Comparison of ENCODE assay signal across 8 mouse cellular contexts in the genomic region with DNA sequence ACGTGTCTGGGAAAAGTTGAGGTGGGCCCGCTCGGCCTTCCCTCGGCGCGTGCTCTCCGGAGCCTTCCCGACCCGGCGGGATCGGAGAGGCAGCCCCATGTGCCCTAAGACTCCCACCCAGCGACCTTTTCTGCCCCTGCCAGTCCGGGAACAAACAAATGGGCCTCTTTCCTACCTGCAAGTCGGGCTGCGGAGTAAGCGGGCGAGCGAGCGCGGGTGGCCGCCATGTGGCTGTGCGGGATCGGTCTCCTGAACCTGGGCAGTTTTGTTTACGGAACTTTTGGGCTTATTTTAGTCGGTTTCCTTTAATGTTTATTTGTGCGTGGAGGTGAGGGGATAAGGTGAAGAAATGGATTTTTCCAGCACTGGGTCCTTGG. TPM values are rescaled to one million over a fixed set of nuclear protein-coding genes. Genes with fewer than 3 reads are reported as not detected.
A peak's percentile ranks its signal among the peaks of the same experiment; 100 is the strongest.
DNase-seq lines count a peak whose midpoint lies in the region; ATAC-seq and TF ChIP-seq lines count a peak whose summit lies in the region.

No protein-coding gene starts in this region.

- H3K4me3 ChIP-seq in cerebellum, adult 2 months (replicated peaks; ENCODE audit: insufficient read depth, low read depth, low read length): peak overlapping the region; percentile 70
- peak overlapping the region; percentile 77 for H3K4me3 ChIP-seq in limb, embryonic 15.5 days
- peak overlapping the region; percentile 93 for H3K4me3 ChIP-seq in small intestine, adult 2 months (ENCODE audit: low read depth, low read length)

- H3K27me3 ChIP-seq in cerebellum, adult 2 months (ENCODE audit: control insufficient read depth, insufficient read depth, low read length): no peaks in the 10 kb centered on the region
- no peaks in the 10 kb centered on the region for H3K27me3 ChIP-seq in limb, embryonic 15.5 days
- no peaks in the 10 kb centered on the region for H3K27me3 ChIP-seq in small intestine, adult 2 months (ENCODE audit: control insufficient read depth, insufficient read depth, low read length)

- DNase-seq in cerebellum, adult 2 months: no peak
- no peak for DNase-seq in cerebellum, adult 9-10 months
- peak; percentile 19 for DNase-seq in right cerebral cortex, postnatal 14 days
- no peak for DNase-seq in right cerebral cortex, postnatal 4 days
- DNase-seq in urinary bladder, postnatal 14 days (ENCODE audit: low spot score): no peak
- no peak for DNase-seq in frontal cortex, postnatal 36 days (ENCODE audit: low spot score in 2 of 2)

- H3K4me2 ChIP-seq in limb, embryonic 15.5 days: peak overlapping the region; percentile 72

- H3K9me3 ChIP-seq in limb, embryonic 15.5 days: no peaks in the 10 kb centered on the region

- no peak overlapping the region for H3K27ac ChIP-seq in cerebellum, adult 2 months (ENCODE audit: insufficient read depth, low read length)
- peak overlapping the region; percentile 99 for H3K27ac ChIP-seq in limb, embryonic 15.5 days
- H3K27ac ChIP-seq in small intestine, adult 2 months (ENCODE audit: insufficient read depth, low read depth, low read length): peak overlapping the region; percentile 84

- ATAC-seq in limb, embryonic 15.5 days (ENCODE audit: insufficient number of reproducible peaks, low FRiP score, low TSS enrichment, low read depth): no peak

- no peak for TF ChIP-seq POLR2A in cerebellum, adult 2 months (IDR thresholded peaks at IDR 0.05; ENCODE audit: borderline replicate concordance, insufficient read depth, low read length)
- no peak for TF ChIP-seq POLR2A in small intestine, adult 2 months (IDR thresholded peaks at IDR 0.05; ENCODE audit: low read depth, low read length)

- H3K9ac ChIP-seq in limb, embryonic 15.5 days: peak overlapping the region; percentile 86

- under 1% methylated on average over 26 of the region's 26 CpGs for WGBS in cerebellum, adult 2 months
- 0% methylated on average over 26 of the region's 26 CpGs for WGBS in limb, embryonic 15.5 days
- WGBS in small intestine, adult 2 months: under 1% methylated on average over 26 of the region's 26 CpGs

- H3K4me1 ChIP-seq in cerebellum, adult 2 months (ENCODE audit: control insufficient read depth, insufficient read depth, low read length): no peaks in the 10 kb centered on the region; the same call in 1 of the 2 replicates
- H3K4me1 ChIP-seq in limb, embryonic 15.5 days: peaks cover 22% of the 10 kb centered on the region
- H3K4me1 ChIP-seq in small intestine, adult 2 months (ENCODE audit: control insufficient read depth, insufficient read depth, insufficient read length, low read length): peaks cover 10% of the 10 kb centered on the region; the same call in 1 of the 2 replicates

- H3K36me3 ChIP-seq in limb, embryonic 15.5 days: no peaks in the 10 kb centered on the region
- no peaks in the 10 kb centered on the region for H3K36me3 ChIP-seq in small intestine, adult 2 months (ENCODE audit: control insufficient read depth, insufficient read depth, low read length)

- no peak for TF ChIP-seq CTCF in cerebellum, adult 2 months (IDR thresholded peaks at IDR 0.05; ENCODE audit: borderline replicate concordance, insufficient read depth, low read depth, low read length)
- no peak for TF ChIP-seq CTCF in small intestine, adult 2 months (IDR thresholded peaks at IDR 0.05; ENCODE audit: extremely low read depth, insufficient read length, insufficient replicate concordance, low read depth, low read length)

RNA-seq across cellular contexts. Expression of a gene that starts 7.8 kb away (rescaled TPM):
- polyA plus RNA-seq in cerebellum, adult 2 months (2012; rRNA removed): 119 and 129 TPM in 2 replicates
- 627 and 632 TPM in 2 replicates for polyA plus RNA-seq in limb, embryonic 15.5 days (2015; fragmentation: Nextera tagmentation; extraction: Ambion mirVana)
- 49.1 and 102 TPM in 2 replicates for polyA plus RNA-seq in small intestine, adult 2 months (2012; rRNA removed)

RNA-seq across cellular contexts. Expression of a gene that starts 29.5 kb away (rescaled TPM):
- polyA plus RNA-seq in cerebellum, adult 2 months (2012; rRNA removed): not detected in 2 replicates
- polyA plus RNA-seq in limb, embryonic 15.5 days (2015; fragmentation: Nextera tagmentation; extraction: Ambion mirVana): 3.4 and 4.3 TPM in 2 replicates
- not detected in 2 replicates for polyA plus RNA-seq in small intestine, adult 2 months (2012; rRNA removed)

RNA-seq across cellular contexts. Expression of a gene that starts 46.1 kb away (rescaled TPM):
- polyA plus RNA-seq in cerebellum, adult 2 months (2012; rRNA removed): 18.4 and 19.8 TPM in 2 replicates
- polyA plus RNA-seq in limb, embryonic 15.5 days (2015; fragmentation: Nextera tagmentation; extraction: Ambion mirVana): 9.7 and 11.0 TPM in 2 replicates
- polyA plus RNA-seq in small intestine, adult 2 months (2012; rRNA removed): 2.5 and 5.1 TPM in 2 replicates
